20 mouse cellular contexts compared by ENCODE assay signal in the genomic region with DNA sequence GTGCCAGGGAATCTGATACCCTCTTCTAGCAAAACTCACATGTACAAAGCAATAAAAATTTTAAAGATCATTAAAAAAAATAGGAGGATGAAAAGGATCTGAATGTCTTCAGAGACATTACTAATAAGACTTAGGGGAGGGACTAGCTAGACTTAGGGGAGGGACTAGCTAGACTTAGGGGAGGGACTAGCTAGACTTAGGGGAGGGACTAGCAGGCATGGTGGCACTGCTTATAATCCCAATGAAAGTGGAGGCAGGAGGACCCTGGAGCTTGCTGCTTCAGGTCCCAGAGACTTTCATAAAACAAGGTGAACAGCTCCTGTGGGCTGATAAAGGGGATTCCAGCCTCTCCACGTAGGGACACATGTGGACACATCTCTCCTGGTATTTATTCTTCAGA. TPM values are rescaled to one million over a fixed set of nuclear protein-coding genes. Genes with fewer than 3 reads are reported as not detected.
DNase-seq lines count a peak whose midpoint lies in the region; ATAC-seq lines count a peak whose summit lies in the region.
"Had no signal": no experiment of that assay in that cellular context is flagged by ENCODE, and none has a peak within 500 bp of the region (broad histone marks: within the 10 kb centered on the region; RNA-seq: fewer than 3 reads in every experiment).

No protein-coding gene starts in this region.

- no peaks in the 10 kb centered on the region for H3K36me3 ChIP-seq in heart, embryonic 12.5 days
- H3K36me3 ChIP-seq in forebrain, embryonic 13.5 days (ENCODE audit: poor library complexity, severe bottlenecking) = no peaks in the 10 kb centered on the region
- H3K36me3 ChIP-seq: embryonic facial prominence, embryonic 13.5 days; limb, embryonic 15.5 days; neural tube, embryonic 12.5 days had no signal

- peak; percentile 74 for DNase-seq in heart, adult 11 months
- DNase-seq in retina, postnatal 1 day = peak; percentile 14
- no peak for DNase-seq in retina, embryonic 14.5 days (ENCODE audit: low spot score)
- DNase-seq in kidney, postnatal 25 days = no peak
- DNase-seq: adrenal gland, postnatal 36 days; gastrocnemius, postnatal 36 days; heart, postnatal 36 days; kidney, adult 9 months; kidney, postnatal 4 days; right cerebral cortex, postnatal 25 days had no signal

- no peak overlapping the region for H3K9ac ChIP-seq in heart, embryonic 12.5 days
- no peak overlapping the region for H3K9ac ChIP-seq in forebrain, embryonic 13.5 days
- H3K9ac ChIP-seq: heart, embryonic 13.5 days; limb, embryonic 15.5 days; neural tube, embryonic 12.5 days had no signal

- no peak for ATAC-seq in heart, embryonic 12.5 days (ENCODE audit: insufficient number of reproducible peaks, low FRiP score)
- peak; percentile 29; the same call in 1 of the 2 replicates for ATAC-seq in granulocyte monocyte progenitor cell, adult 5-6 weeks (replicated peaks; ENCODE audit: poor library complexity, severe bottlenecking)
- ATAC-seq in forebrain, embryonic 13.5 days = no peak
- ATAC-seq: lung, postnatal 0 days had no signal

- WGBS in heart, embryonic 12.5 days = 49% methylated on average over 1 of the region's 1 CpGs
- WGBS in forebrain, embryonic 13.5 days = 50% methylated on average over 1 of the region's 1 CpGs

- H3K4me1 ChIP-seq in heart, embryonic 12.5 days (replicated peaks) = peaks cover 48% of the 10 kb centered on the region
- peaks cover 21% of the 10 kb centered on the region for H3K4me1 ChIP-seq in forebrain, embryonic 13.5 days

- no peak overlapping the region for H3K27ac ChIP-seq in heart, embryonic 12.5 days (ENCODE audit: poor library complexity, severe bottlenecking)
- no peak overlapping the region for H3K27ac ChIP-seq in forebrain, embryonic 13.5 days
- H3K27ac ChIP-seq: embryonic facial prominence, embryonic 13.5 days; forebrain, embryonic 10.5 days; heart, embryonic 13.5 days; limb, embryonic 15.5 days; neural tube, embryonic 12.5 days; stomach, postnatal 0 days had no signal

- H3K27me3 ChIP-seq in heart, embryonic 12.5 days (replicated peaks) = no peaks in the 10 kb centered on the region
- no peaks in the 10 kb centered on the region for H3K27me3 ChIP-seq in forebrain, embryonic 13.5 days
- H3K27me3 ChIP-seq: embryonic facial prominence, embryonic 13.5 days; heart, embryonic 13.5 days; limb, embryonic 15.5 days; neural tube, embryonic 12.5 days had no signal

- no peaks in the 10 kb centered on the region for H3K9me3 ChIP-seq in heart, embryonic 12.5 days (replicated peaks)
- H3K9me3 ChIP-seq in forebrain, embryonic 13.5 days (replicated peaks) = no peaks in the 10 kb centered on the region
- H3K9me3 ChIP-seq: embryonic facial prominence, embryonic 13.5 days; forebrain, embryonic 10.5 days; heart, embryonic 13.5 days; limb, embryonic 15.5 days; neural tube, embryonic 12.5 days had no signal

- H3K4me2 ChIP-seq in heart, embryonic 12.5 days = no peak overlapping the region
- H3K4me2 ChIP-seq in forebrain, embryonic 13.5 days = no peak overlapping the region
- H3K4me2 ChIP-seq: embryonic facial prominence, embryonic 13.5 days; limb, embryonic 15.5 days; neural tube, embryonic 12.5 days had no signal

- H3K4me3 ChIP-seq in heart, embryonic 12.5 days = no peak overlapping the region
- H3K4me3 ChIP-seq in forebrain, embryonic 13.5 days = no peak overlapping the region
- H3K4me3 ChIP-seq: embryonic facial prominence, embryonic 13.5 days; forebrain, embryonic 10.5 days; limb, embryonic 15.5 days; neural tube, embryonic 12.5 days had no signal

RNA-seq across cellular contexts. Expression of a gene that starts 3.1 kb away (rescaled TPM):
- 96.5 TPM in 2 replicates for polyA plus RNA-seq in heart, embryonic 12.5 days (2016; fragmentation: Nextera tagmentation; extraction: Ambion mirVana)
- total RNA-seq in granulocyte monocyte progenitor cell, adult 5-6 weeks (2014; fragmentation: Nextera tagmentation) = 93.1 and 107 TPM in 2 replicates
- total RNA-seq in granulocyte monocyte progenitor cell, adult 5-6 weeks (2017) = 158 and 168 TPM in 2 replicates
- 151 and 164 TPM in 2 replicates for polyA plus RNA-seq in forebrain, embryonic 13.5 days (2015; fragmentation: Nextera tagmentation; extraction: Ambion mirVana)

RNA-seq across cellular contexts. Expression of a gene that starts 28.3 kb away (rescaled TPM):
- 16.1 and 16.7 TPM in 2 replicates for polyA plus RNA-seq in heart, embryonic 12.5 days (2016; fragmentation: Nextera tagmentation; extraction: Ambion mirVana)
- 31.3 and 36.9 TPM in 2 replicates for total RNA-seq in granulocyte monocyte progenitor cell, adult 5-6 weeks (2014; fragmentation: Nextera tagmentation)
- total RNA-seq in granulocyte monocyte progenitor cell, adult 5-6 weeks (2017) = 21.2 and 33.7 TPM in 2 replicates
- polyA plus RNA-seq in forebrain, embryonic 13.5 days (2015; fragmentation: Nextera tagmentation; extraction: Ambion mirVana) = 17.0 and 17.9 TPM in 2 replicates

Comparison
In these comparisons a context has a peak if more than half of its experiments do, and no peak if none do; other contexts are left out.
1. DNase-seq: peak in heart, adult 11 months (single experiment) and retina, postnatal 1 day (single experiment); none in retina, embryonic 14.5 days (single experiment) and kidney, postnatal 25 days (0 of 2).